Mouse (Mus musculus) liver, postnatal 0 days (tissue): Measurements from ENCODE around the gene Esyt3.

Experiments used
- CTCF ChIP-seq: sonication (generic); IDR thresholded peaks from 2 replicates; pipeline ENCODE4 v1.5.1; 2016; ENCODE audit warnings: antibody characterized with exemption, low read depth
- EP300 ChIP-seq: IDR thresholded peaks from 2 replicates; pipeline ENCODE4 v1.6.1; 2016; ENCODE audit warnings: antibody characterized with exemption, low read depth, mild to moderate bottlenecking

GRCm38 (mm10) chr9:99368431-99368830 lies 10.1 kb upstream of the Esyt3 start:
- TF ChIP-seq CTCF (no peak), EP300 (no peak)
